Mouse (Mus musculus) kidney, adult 2 months (tissue): ENCODE data around the gene Adam11.
A peak's percentile ranks its signal among the peaks of the same experiment; 100 is the strongest.

Source experiments
- CTCF ChIP-seq: fragments of 200-500 bp; conservative IDR thresholded peaks from 2 replicates; pipeline ENCODE4 v1.5.1; 2011; ENCODE audit warnings: low read depth, mild to moderate bottlenecking, control low read depth, low read length, moderate library complexity, mixed read lengths; ENCODE audit not compliant: insufficient read depth, insufficient read length
- POLR2A ChIP-seq: fragments of 200-500 bp; IDR thresholded peaks from one replicate; pipeline ENCODE4 v1.6.1; 2011; ENCODE audit warnings: low read depth, low read length, control low read depth

DNA sequence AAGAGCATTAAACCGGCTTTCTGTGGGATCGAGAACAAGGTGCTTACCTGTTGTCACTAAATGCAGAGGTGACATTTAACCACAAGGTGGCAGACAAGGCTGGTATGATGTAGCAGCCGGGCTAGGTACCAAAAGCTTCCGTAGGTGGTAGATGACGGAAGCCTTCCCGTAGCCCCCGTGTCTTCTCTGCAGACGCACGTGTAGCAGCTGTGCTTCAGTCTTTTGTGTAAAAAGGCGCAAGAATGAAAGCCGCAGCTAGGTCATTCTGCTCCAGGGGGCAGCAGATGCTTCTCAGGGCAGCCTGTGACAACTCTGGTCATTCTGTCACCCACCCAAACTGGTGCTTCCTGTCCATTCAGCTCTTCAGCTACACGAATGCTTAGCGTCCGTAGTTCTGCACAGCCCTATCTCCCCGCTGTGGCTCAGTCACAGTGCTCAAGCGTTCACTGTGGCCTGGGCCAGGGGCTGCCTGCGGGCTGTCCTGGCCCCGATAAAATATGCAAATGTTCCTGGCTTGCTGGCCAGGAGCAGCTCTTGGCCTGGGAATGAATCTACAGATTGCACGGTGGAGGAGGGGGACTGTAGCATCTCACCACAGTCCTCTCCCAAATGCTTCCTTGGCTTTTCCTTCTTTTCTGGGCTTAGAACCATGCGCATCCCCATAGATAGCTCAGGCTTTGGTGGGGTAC is 21.8 kb upstream of the Adam11 start:
- TF ChIP-seq CTCF (peak; percentile 84), POLR2A (no peak)
